Mouse (Mus musculus) cerebellum, adult 2 months (tissue): ENCODE measurements around the gene Rbm47.

Experiments
- CTCF ChIP-seq: fragments of 200-500 bp; IDR thresholded peaks from 2 replicates; pipeline ENCODE4 v1.5.1; 2011; ENCODE audit warnings: low read depth, mild to moderate bottlenecking, control low read depth, low read length, moderate library complexity, borderline replicate concordance; ENCODE audit not compliant: insufficient read depth
- POLR2A ChIP-seq: fragments of 200-500 bp; IDR thresholded peaks from 2 replicates; pipeline ENCODE4 v1.6.1; 2011; ENCODE audit warnings: low read length, control low read depth, borderline replicate concordance; ENCODE audit not compliant: insufficient read depth

- TF ChIP-seq POLR2A (no peak), CTCF (no peak)
These were observed 42.8 kb upstream of the Rbm47 start for GRCm38 (mm10) chr5:66215569-66216277.
